Mouse (Mus musculus): ENCODE measurements around the gene L3hypdh. TPM values are rescaled to one million over a fixed set of nuclear protein-coding genes. Genes with fewer than 3 reads are reported as not detected.

Gene L3hypdh
- 7.6 and 9.2 TPM in 2 replicates for polyA plus RNA-seq (2015; fragmentation: Nextera tagmentation; extraction: Ambion mirVana)

GRCm38 (mm10) chr12:72085329-72086165 lies at the start of gene L3hypdh, which contains the start of gene Jkamp:
Gene L3hypdh (minus strand): TSS chr12:72085439.
Gene Jkamp (plus strand): TSS chr12:72085589.
- no peaks in the 10 kb centered on the region for H3K36me3 ChIP-seq (replicated peaks)
- H3K27me3 ChIP-seq, result peaks cover 33% of the 10 kb centered on the region
- peaks cover 30% of the 10 kb centered on the region for H3K4me1 ChIP-seq (replicated peaks)
- H3K9me3 ChIP-seq (replicated peaks), result no peaks in the 10 kb centered on the region
- WGBS (ENCODE audit: insufficient replicate concordance), result under 1% methylated on average over 60 of the region's 60 CpGs
- H3K4me2 ChIP-seq, result peak within 1 kb of the TSS; percentile 88
- peak within 1 kb of the TSS; percentile 86 for H3K27ac ChIP-seq (replicated peaks)
- ATAC-seq (ENCODE audit: insufficient read depth), result peak; percentile 87
- peak within 1 kb of the TSS; percentile 73 for H3K9ac ChIP-seq
- peak within 1 kb of the TSS; percentile 86 for H3K4me3 ChIP-seq (replicated peaks)

DNA sequence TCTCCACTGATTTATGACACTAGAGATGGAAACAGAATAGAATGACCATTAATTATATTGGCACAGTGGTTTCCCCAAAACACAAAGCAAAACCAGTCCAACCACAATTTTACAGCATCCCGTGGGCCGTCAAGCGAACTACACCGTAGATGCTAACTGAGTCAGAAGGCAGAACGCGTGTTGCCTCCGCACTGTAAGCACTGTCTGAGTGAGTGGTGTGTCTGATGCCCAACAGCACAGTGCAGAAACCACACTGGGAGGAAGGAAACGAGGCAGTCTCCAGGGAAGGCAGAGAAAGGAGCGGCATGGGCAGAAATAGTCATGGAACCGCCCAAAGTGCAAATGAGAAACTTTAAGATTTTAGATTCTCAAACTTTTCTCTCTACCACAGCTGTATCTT lies 44.0 kb upstream of the L3hypdh start:
- no peaks in the 10 kb centered on the region for H3K9me3 ChIP-seq (replicated peaks)
- no peaks in the 10 kb centered on the region for H3K27me3 ChIP-seq
- H3K27ac ChIP-seq (replicated peaks), result no peak overlapping the region
- H3K36me3 ChIP-seq (replicated peaks), result no peaks in the 10 kb centered on the region
- no peak overlapping the region for H3K4me2 ChIP-seq
- no peak for ATAC-seq (ENCODE audit: insufficient read depth)
- no peaks in the 10 kb centered on the region for H3K4me1 ChIP-seq (replicated peaks)
- 69% methylated on average over 10 of the region's 10 CpGs for WGBS (ENCODE audit: insufficient replicate concordance)
- no peak overlapping the region for H3K9ac ChIP-seq
- H3K4me3 ChIP-seq (replicated peaks), result no peak overlapping the region

DNA sequence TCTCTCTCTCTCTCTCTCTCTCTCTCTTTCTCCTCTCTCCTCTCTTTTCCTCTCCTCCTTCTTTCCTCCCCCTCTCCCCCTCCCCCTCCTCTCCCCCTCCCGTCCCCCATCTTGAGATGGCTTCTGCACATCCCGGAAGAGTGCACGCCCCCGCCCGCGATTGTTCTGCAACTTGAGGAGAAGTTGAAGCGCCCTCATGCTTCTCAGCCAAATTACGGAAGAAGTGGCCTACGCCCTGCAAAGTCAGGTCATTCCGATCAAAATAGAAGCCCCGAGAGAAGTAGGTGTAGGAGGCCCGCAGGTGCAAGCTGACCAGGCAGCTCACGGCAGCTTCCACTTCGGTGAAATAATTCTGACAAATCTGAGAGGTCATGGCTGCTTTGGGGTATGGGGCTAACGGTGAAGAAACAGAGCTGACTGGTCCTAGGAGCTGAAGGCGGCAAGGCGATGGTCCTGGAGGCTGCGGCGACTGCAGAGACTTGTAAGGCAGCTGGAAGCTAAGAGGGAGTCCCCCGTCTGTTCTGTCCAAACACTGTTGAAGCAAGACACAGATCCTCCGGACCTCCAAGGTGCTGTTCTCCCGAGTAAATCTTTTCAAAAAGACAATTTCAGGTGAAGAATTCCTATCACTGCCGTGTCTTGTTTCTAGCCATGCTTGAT lies 30.6 kb upstream of the L3hypdh start:
- 68% methylated on average over 22 of the region's 23 CpGs for WGBS (ENCODE audit: insufficient replicate concordance)
- Histone ChIP-seq H3K9me3 (replicated peaks) (no peaks in the 10 kb centered on the region), H3K4me3 (replicated peaks) (no peak overlapping the region), H3K4me2 (no peak overlapping the region), H3K27me3 (no peaks in the 10 kb centered on the region), H3K36me3 (replicated peaks) (no peaks in the 10 kb centered on the region), H3K4me1 (replicated peaks) (no peaks in the 10 kb centered on the region), H3K27ac (replicated peaks) (no peak overlapping the region), H3K9ac (no peak overlapping the region)
- no peak for ATAC-seq (ENCODE audit: insufficient read depth)

DNA sequence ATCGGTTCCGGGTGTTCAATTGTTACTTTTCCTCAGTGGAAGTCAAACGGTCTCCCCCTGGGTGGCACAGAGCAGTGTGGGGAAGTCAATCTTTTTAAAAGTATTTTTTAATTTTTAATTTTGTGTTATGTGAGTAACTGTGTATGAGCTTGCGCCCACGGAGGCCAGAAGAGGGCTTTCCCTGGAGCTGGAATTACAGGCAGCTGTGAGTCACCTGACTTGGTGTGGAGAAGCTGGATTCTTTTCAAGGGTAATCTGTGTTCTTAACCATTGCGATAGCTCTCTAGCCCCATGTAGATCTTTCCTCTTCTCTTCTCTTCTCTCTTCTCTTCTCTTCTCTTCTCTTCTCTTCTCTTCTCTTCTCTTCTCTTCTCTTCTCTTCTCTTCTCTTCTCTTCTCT lies 29.9 kb upstream of the L3hypdh start:
- no peaks in the 10 kb centered on the region for H3K9me3 ChIP-seq (replicated peaks)
- no peak overlapping the region for H3K9ac ChIP-seq
- H3K27ac ChIP-seq (replicated peaks), result no peak overlapping the region
- no peaks in the 10 kb centered on the region for H3K36me3 ChIP-seq (replicated peaks)
- WGBS (ENCODE audit: insufficient replicate concordance), result 67% methylated on average over 6 of the region's 6 CpGs
- H3K4me2 ChIP-seq, result no peak overlapping the region
- H3K27me3 ChIP-seq, result no peaks in the 10 kb centered on the region
- H3K4me1 ChIP-seq (replicated peaks), result no peaks in the 10 kb centered on the region
- no peak for ATAC-seq (ENCODE audit: insufficient read depth)
- no peak overlapping the region for H3K4me3 ChIP-seq (replicated peaks)

DNA sequence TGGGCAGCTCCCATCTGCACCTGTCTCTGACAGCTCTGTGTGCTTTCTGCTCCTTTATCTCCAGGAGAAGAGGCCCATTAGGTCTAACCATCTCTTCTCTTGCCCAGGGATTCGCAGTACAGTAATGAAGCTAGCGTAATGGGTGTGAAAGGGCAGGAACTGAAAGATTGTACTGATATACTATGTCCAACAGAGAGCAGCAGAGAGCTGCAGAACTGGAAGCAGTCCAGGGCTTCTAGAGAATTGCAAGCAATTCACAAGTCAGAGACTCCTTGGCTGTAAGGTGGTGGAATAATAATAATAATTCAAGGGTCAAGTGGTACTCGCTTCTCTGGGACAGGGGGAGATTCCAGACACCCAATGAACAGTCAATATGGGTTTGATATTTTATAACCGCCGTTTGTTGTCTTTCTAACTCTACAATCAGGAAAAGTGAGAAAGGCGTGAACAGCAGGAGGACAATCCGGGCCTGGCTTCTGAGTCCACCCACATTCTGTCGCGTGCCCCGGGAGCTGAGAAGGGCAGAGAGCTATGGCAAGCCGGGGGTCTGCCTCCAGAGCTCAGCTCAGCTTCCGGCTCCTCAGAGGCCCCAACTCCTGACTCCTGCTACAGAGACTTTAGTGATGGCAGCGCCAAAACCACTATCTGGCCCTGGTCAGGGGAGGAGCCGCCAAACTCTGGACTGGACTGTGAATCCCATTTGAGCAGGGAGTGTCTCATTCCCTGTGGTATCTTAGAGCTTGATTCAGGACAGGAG lies 19.5 kb upstream of the L3hypdh start:
- Histone ChIP-seq H3K4me3 (replicated peaks) (no peak overlapping the region), H3K4me2 (no peak overlapping the region), H3K9ac (no peak overlapping the region), H3K27ac (replicated peaks) (no peak overlapping the region), H3K27me3 (no peaks in the 10 kb centered on the region), H3K4me1 (replicated peaks) (no peaks in the 10 kb centered on the region), H3K36me3 (replicated peaks) (peaks cover 3% of the 10 kb centered on the region; the same call in 1 of the 2 replicates), H3K9me3 (replicated peaks) (no peaks in the 10 kb centered on the region)
- 30% methylated on average over 14 of the region's 14 CpGs for WGBS (ENCODE audit: insufficient replicate concordance)
- ATAC-seq (ENCODE audit: insufficient read depth), result no peak

- no peak overlapping the region for H3K9ac ChIP-seq
- 65% methylated on average over 5 of the region's 5 CpGs for WGBS (ENCODE audit: insufficient replicate concordance)
- H3K4me3 ChIP-seq (replicated peaks), result no peak overlapping the region
- H3K27ac ChIP-seq (replicated peaks), result no peak overlapping the region
- H3K4me1 ChIP-seq (replicated peaks), result no peaks in the 10 kb centered on the region
- peaks cover 3% of the 10 kb centered on the region; the same call in 1 of the 2 replicates for H3K36me3 ChIP-seq (replicated peaks)
- no peak overlapping the region for H3K4me2 ChIP-seq
- ATAC-seq (ENCODE audit: insufficient read depth), result no peak
- H3K9me3 ChIP-seq (replicated peaks), result no peaks in the 10 kb centered on the region
- no peaks in the 10 kb centered on the region for H3K27me3 ChIP-seq
Measured at GRCm38 (mm10) chr12:72104027-72104426, 18.8 kb upstream of the L3hypdh start.

DNA sequence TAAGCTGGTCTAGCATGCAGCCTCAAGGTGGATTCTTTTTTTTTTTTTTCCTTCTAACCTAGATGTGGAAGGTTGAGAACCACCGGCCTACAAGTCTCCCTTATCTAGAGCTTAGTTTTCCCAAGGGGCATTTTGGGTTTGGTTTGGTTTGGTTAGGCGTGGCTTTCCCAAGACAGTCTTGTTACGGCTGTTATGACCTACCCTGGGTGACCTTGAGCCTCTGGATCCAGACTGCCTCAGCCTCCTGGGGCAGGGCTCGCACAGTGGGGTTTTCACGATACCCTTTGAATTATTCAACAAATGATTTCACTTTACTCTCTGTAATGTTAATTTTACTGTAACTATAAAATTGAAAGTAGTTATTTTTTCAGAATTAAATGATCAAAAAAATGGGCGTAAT lies 17.5 kb upstream of the L3hypdh start:
- Histone ChIP-seq H3K27ac (replicated peaks) (no peak overlapping the region), H3K4me1 (replicated peaks) (no peaks in the 10 kb centered on the region), H3K27me3 (no peaks in the 10 kb centered on the region), H3K9ac (no peak overlapping the region), H3K9me3 (replicated peaks) (no peaks in the 10 kb centered on the region), H3K4me2 (no peak overlapping the region), H3K36me3 (replicated peaks) (peaks cover 3% of the 10 kb centered on the region; the same call in 1 of the 2 replicates), H3K4me3 (replicated peaks) (no peak overlapping the region)
- no peak for ATAC-seq (ENCODE audit: insufficient read depth)
- WGBS (ENCODE audit: insufficient replicate concordance), result 63% methylated on average over 6 of the region's 6 CpGs

DNA sequence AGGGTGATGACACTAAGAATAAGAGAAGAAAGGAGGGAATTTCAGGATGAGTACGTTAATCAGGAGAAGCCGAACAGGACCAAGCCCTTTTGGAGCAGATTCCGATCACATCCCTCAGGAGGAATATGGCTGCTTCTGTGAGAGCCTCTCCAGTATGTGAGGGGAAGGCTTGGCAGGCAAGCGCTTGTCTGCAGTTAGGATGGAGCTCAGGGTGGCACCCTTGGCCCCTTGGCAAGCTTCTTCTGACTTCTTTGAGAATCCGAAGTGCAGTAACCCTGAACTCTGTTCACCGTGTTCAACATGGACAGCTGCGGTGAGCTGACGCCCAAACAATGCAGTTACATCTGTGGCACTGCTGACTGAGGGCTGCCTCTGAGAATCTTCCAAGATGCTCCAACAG lies 11.7 kb upstream of the L3hypdh start:
- H3K27ac ChIP-seq (replicated peaks), result no peak overlapping the region
- ATAC-seq (ENCODE audit: insufficient read depth), result no peak
- H3K36me3 ChIP-seq (replicated peaks), result peaks cover 33% of the 10 kb centered on the region
- H3K4me1 ChIP-seq (replicated peaks), result no peaks in the 10 kb centered on the region
- no peak overlapping the region for H3K9ac ChIP-seq
- H3K4me3 ChIP-seq (replicated peaks), result no peak overlapping the region
- no peaks in the 10 kb centered on the region for H3K9me3 ChIP-seq (replicated peaks)
- no peak overlapping the region for H3K4me2 ChIP-seq
- 81% methylated on average over 8 of the region's 8 CpGs for WGBS (ENCODE audit: insufficient replicate concordance)
- no peaks in the 10 kb centered on the region for H3K27me3 ChIP-seq

GRCm38 (mm10) chr12:72089802-72090201 lies 4.6 kb upstream of the L3hypdh start:
- H3K4me1 ChIP-seq (replicated peaks), result peaks cover 15% of the 10 kb centered on the region
- no peak overlapping the region for H3K4me3 ChIP-seq (replicated peaks)
- 69% methylated on average over 4 of the region's 4 CpGs for WGBS (ENCODE audit: insufficient replicate concordance)
- H3K27me3 ChIP-seq, result peaks cover 5% of the 10 kb centered on the region
- no peak overlapping the region for H3K4me2 ChIP-seq
- no peaks in the 10 kb centered on the region for H3K9me3 ChIP-seq (replicated peaks)
- no peak overlapping the region for H3K9ac ChIP-seq
- no peak for ATAC-seq (ENCODE audit: insufficient read depth)
- H3K27ac ChIP-seq (replicated peaks), result no peak overlapping the region
- peaks cover 16% of the 10 kb centered on the region; the same call in 1 of the 2 replicates for H3K36me3 ChIP-seq (replicated peaks)

DNA sequence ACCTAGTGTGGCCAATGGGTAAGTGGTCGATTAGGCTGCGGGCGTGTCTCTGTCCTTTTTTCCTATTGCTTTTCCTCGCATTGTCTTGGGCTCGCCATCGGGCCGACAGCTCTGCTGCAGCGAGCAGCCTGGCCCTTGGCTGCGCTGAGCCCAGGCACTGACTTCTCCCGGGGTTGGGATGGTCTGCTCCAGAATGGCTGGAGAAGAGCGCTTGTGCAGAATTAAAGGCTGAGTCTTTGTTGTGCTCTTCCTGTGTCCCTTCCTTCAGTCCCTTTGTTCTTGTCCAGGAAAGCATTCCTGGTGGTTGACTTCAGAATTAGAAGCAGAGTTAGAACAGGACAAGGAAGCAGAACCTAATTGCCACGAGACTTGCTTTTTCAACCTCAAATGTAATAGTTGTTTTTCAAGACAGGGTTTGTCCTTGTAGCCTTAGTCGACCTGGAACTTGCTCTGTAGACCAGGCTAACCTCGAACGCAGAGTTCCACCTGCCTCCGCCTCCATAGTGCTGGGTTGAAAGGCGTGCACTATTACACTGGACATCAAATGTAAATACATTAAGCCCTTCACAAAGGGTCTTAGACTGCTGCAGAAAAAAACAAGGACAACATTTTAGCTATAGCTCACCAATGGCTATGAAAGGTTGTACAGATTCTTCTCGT lies 1.1 kb upstream of the L3hypdh start:
- peak overlapping the region; percentile 73 for H3K9ac ChIP-seq
- ATAC-seq (ENCODE audit: insufficient read depth), result peak; percentile 22
- WGBS (ENCODE audit: insufficient replicate concordance), result 3% methylated on average over 18 of the region's 18 CpGs

More for the DNA sequence above, 1.1 kb upstream of the L3hypdh start:
- H3K4me1 ChIP-seq (replicated peaks), result peaks cover 30% of the 10 kb centered on the region
- H3K27me3 ChIP-seq, result peaks cover 33% of the 10 kb centered on the region
- no peaks in the 10 kb centered on the region for H3K9me3 ChIP-seq (replicated peaks)
- H3K4me3 ChIP-seq (replicated peaks), result peak overlapping the region; percentile 86
- H3K27ac ChIP-seq (replicated peaks), result peak overlapping the region; percentile 86
- no peaks in the 10 kb centered on the region for H3K36me3 ChIP-seq (replicated peaks)
- peak overlapping the region; percentile 88 for H3K4me2 ChIP-seq

All from liver, embryonic 15.5 days (tissue).